Mouse (Mus musculus) liver, embryonic 15.5 days (tissue): ENCODE data around the gene Fgfr2. TPM values are rescaled to one million over a fixed set of nuclear protein-coding genes. Genes with fewer than 3 reads are reported as not detected.

Experiments
- ATAC-seq: fragments of 200-750 bp; cut with Nextera tagmentation; 2 replicates; pipeline ENCODE4 v1.8.0; 2017; ENCODE audit warnings: moderate number of reproducible peaks, mild to moderate bottlenecking, moderate library complexity; ENCODE audit not compliant: insufficient read depth
- H3K27ac ChIP-seq: fragments of 300-500 bp; sonication (generic); replicated peaks from 2 replicates; pipeline ENCODE4 v1.5.1; 2015; ENCODE audit warnings: mild to moderate bottlenecking, inconsistent platforms
- H3K27me3 ChIP-seq: fragments of 300-500 bp; sonication (generic); 2 replicates; pipeline ENCODE4 v1.6.1; 2015; ENCODE audit warnings: mild to moderate bottlenecking, inconsistent platforms
- H3K36me3 ChIP-seq: fragments of 300-500 bp; sonication (generic); replicated peaks from 2 replicates; pipeline ENCODE4 v1.6.1; 2015; ENCODE audit warnings: moderate library complexity, mild to moderate bottlenecking, inconsistent platforms
- H3K4me1 ChIP-seq: fragments of 300-500 bp; sonication (generic); replicated peaks from 2 replicates; pipeline ENCODE4 v1.6.1; 2015; ENCODE audit warnings: inconsistent platforms
- H3K4me2 ChIP-seq: fragments of 300-500 bp; sonication (generic); 2 replicates; pipeline ENCODE4 v1.6.1; 2015; ENCODE audit warnings: moderate library complexity, mild to moderate bottlenecking, inconsistent platforms
- H3K4me3 ChIP-seq: fragments of 300-500 bp; sonication (generic); replicated peaks from 2 replicates; pipeline ENCODE4 v1.5.1; 2015; ENCODE audit warnings: mild to moderate bottlenecking, inconsistent platforms
- H3K9ac ChIP-seq: fragments of 300-500 bp; sonication (generic); 2 replicates; pipeline ENCODE4 v1.6.1; 2015; ENCODE audit warnings: moderate library complexity, mild to moderate bottlenecking, inconsistent platforms
- H3K9me3 ChIP-seq: fragments of 300-500 bp; sonication (generic); replicated peaks from 2 replicates; pipeline ENCODE4 v1.6.1; 2016; ENCODE audit warnings: inconsistent platforms
- WGBS: fragments of 180-500 bp; shearing (Covaris S2); methylation state at CpG from one replicate; pipeline ENCODE4 v1.1.7; 2015; ENCODE audit warnings: mixed read lengths; ENCODE audit not compliant: insufficient replicate concordance; 5-methylcytosine and 5-hydroxymethylcytosine counted together
- polyA plus RNA-seq: library from polyadenylated mRNA; unstranded; fragments of >200 nt; fragmentation: Nextera tagmentation; extraction: Ambion mirVana; gene quantifications from 2 replicates; pipeline ENCODE4 v1.2.1, GENCODE M21; 2015

The Fgfr2 gene
- polyA plus RNA-seq, 1 experiment from 2014 or later, result 10.5 TPM

DNA sequence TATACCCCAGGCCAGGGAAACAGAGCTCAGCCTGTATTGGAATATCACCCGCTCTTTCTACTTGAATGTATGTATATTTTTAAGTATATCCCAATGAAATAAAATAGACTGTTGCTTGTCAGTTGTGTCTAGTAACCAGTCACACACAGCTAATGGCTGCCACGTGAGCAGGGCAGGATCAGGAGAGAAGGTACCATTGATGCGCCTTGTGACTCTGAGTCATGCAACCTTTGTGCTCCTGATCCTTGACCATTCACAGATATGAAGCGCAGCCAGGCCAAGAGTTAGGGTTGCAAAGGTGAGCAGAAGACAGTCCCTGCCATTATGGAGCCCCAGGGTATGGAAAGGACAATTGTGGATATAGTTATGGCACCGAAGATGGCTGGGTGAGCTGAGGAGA is 2291.6 kb downstream of the Fgfr2 start:
- Histone ChIP-seq H3K4me1 (peaks cover 6% of the 10 kb centered on the region), H3K4me2 (no peak overlapping the region), H3K36me3 (no peaks in the 10 kb centered on the region), H3K9me3 (no peaks in the 10 kb centered on the region), H3K27ac (no peak overlapping the region), H3K9ac (no peak overlapping the region), H3K4me3 (no peak overlapping the region), H3K27me3 (peaks cover 3% of the 10 kb centered on the region; the same call in 1 of the 2 replicates)
- 63% methylated on average over 5 of the region's 5 CpGs for WGBS
- no peak for ATAC-seq

DNA sequence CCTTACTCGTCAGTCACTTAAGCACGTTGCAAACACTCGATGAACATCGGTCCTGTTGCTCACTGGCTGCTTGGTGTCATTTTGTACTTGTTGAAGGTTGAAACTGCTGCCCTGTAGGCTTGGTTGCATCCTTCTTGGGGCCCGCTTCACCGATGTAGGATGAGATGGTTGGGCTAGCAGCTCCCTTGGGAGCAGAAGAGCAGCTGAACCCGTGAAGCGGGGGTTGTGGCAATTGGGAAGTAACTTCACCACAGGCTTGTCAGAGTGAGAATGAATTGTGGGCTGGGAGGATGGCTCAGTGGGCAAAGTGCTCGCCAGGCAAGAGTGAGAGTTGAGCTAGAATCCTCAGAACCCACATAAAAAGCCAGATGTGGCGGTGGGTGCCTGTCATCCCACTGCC is 2294.7 kb downstream of the Fgfr2 start:
- 52% methylated on average over 10 of the region's 10 CpGs for WGBS
- H3K4me1 ChIP-seq, result no peaks in the 10 kb centered on the region; the same call in 1 of the 2 replicates
- no peak overlapping the region for H3K4me2 ChIP-seq
- H3K4me3 ChIP-seq, result no peak overlapping the region
- no peaks in the 10 kb centered on the region for H3K9me3 ChIP-seq
- ATAC-seq, result no peak
- H3K9ac ChIP-seq, result no peak overlapping the region
- H3K27ac ChIP-seq, result no peak overlapping the region
- no peaks in the 10 kb centered on the region for H3K27me3 ChIP-seq
- H3K36me3 ChIP-seq, result no peaks in the 10 kb centered on the region

DNA sequence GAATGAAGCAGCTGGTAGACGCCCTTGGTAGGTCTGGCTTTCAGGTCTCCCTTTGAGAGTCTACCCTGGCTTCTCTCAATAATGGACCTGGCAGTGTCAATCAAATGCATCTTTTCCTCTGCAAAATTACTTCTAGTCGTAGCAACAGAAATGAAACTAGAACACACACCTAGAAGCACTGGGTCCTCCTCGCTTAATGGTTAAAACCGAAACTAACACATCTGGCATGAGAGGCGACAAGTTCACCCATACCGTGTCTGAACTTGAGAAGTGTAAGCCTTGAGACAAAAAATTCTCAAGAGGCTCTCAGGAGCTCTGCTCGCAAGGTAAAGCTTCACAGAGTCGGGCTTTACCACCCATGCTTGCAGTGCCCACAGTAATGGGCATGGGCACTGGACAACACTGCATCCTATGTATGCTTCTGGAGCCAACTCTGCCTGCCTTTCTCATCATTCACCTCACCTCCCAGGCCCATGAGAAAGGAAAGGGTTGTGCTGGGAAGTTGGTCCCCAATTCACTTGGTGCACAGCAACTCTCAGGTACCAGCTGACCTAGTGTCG is 2295.2 kb downstream of the Fgfr2 start:
- Histone ChIP-seq H3K36me3 (no peaks in the 10 kb centered on the region), H3K9me3 (no peaks in the 10 kb centered on the region), H3K4me1 (no peaks in the 10 kb centered on the region; the same call in 1 of the 2 replicates), H3K27me3 (no peaks in the 10 kb centered on the region), H3K9ac (no peak overlapping the region), H3K4me3 (no peak overlapping the region), H3K27ac (no peak overlapping the region), H3K4me2 (no peak overlapping the region)
- 61% methylated on average over 9 of the region's 9 CpGs for WGBS
- no peak for ATAC-seq

DNA sequence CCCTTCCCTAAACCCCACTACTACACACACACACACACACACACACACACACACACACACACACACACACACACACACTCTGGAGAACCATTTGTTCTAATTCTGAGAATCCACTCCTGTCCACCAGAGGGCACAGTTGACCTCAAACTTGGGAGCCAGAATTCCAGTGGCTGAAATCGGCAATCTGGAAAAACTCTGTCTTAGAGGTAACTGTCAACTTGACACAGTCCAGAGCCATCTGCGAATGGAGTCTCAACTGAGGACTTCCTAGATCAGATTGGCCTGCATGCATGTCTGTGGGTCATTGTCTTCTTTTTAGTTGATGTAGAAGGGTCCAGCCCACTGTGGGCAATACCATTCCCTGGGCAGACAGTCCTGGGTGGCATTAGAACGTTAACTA is 2295.7 kb downstream of the Fgfr2 start:
- H3K4me1 ChIP-seq, result no peaks in the 10 kb centered on the region; the same call in 1 of the 2 replicates
- H3K9me3 ChIP-seq, result no peaks in the 10 kb centered on the region
- no peaks in the 10 kb centered on the region for H3K27me3 ChIP-seq
- no peak overlapping the region for H3K4me2 ChIP-seq
- H3K4me3 ChIP-seq, result no peak overlapping the region
- H3K27ac ChIP-seq, result no peak overlapping the region
- no peaks in the 10 kb centered on the region for H3K36me3 ChIP-seq
- no peak overlapping the region for H3K9ac ChIP-seq
- ATAC-seq, result no peak
- WGBS, result 42% methylated on average over 3 of the region's 3 CpGs

DNA sequence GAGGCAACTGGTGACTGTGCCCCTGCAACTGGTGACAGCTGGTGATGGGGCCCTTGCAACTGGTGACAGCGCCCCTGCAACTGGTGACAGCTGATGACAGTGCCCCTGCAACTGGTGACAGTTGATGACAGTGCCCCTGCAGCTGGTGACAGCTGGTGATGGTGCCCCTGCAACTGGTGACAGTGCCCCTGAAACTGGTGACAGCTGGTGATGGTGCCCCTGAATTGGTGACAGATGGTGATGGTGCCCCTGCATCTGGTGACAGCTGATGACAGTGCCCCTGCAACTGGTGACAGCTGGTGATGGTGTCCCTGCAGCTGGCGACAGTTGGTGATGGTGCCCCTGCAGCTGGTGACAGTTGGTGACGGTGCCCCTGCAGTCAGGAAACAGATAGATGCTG is 2296.8 kb downstream of the Fgfr2 start:
- no peak overlapping the region for H3K4me3 ChIP-seq
- no peaks in the 10 kb centered on the region for H3K27me3 ChIP-seq
- no peak for ATAC-seq
- no peak overlapping the region for H3K27ac ChIP-seq
- H3K36me3 ChIP-seq, result no peaks in the 10 kb centered on the region
- no peak overlapping the region for H3K4me2 ChIP-seq
- no peaks in the 10 kb centered on the region; the same call in 1 of the 2 replicates for H3K4me1 ChIP-seq
- no peaks in the 10 kb centered on the region for H3K9me3 ChIP-seq
- 49% methylated on average over 3 of the region's 3 CpGs for WGBS
- H3K9ac ChIP-seq, result no peak overlapping the region

DNA sequence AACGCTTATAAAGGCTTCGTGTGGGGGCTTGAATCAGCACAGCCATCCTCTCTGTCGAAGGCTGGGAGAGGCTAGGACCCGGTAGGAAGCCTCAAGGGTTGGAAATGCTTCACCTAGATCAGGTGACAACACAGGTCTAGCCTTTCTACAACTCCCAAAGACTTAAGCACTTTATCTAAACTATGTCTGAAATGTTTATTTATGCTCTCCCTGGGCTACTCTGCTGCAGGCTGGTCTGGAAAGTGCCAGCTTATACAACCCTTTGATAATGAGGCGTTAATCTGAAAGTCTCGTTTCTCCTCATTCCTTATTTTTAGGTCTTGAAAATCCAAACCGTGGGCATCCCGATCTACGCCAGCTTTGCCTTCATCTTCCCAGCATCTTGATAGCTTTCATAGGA is 2299.2 kb downstream of the Fgfr2 start:
- no peak overlapping the region for H3K4me3 ChIP-seq
- no peak overlapping the region for H3K4me2 ChIP-seq
- no peaks in the 10 kb centered on the region for H3K36me3 ChIP-seq
- no peaks in the 10 kb centered on the region for H3K27me3 ChIP-seq
- H3K9ac ChIP-seq, result no peak overlapping the region
- H3K9me3 ChIP-seq, result no peaks in the 10 kb centered on the region
- 51% methylated on average over 9 of the region's 9 CpGs for WGBS
- H3K4me1 ChIP-seq, result no peaks in the 10 kb centered on the region; the same call in 1 of the 2 replicates
- no peak for ATAC-seq
- no peak overlapping the region for H3K27ac ChIP-seq

DNA sequence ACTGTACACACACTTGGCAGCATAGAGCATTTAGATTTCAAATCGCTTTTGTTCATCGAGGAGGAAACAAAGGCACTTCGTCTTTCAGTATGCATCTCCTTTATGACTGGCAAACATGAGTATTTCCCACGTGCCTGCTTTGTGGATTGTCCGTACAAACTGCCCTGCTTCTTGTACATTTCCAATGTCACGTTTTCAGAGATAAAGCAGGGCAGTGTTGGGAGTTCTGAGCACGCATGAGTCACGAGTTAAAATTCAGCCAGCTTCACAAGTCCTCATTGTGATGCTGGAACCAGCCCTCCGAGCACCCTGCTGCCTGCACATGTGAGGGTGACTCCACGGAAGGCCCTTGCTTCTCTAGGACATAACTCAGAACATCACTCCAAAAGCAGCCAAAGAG is 2303.5 kb downstream of the Fgfr2 start:
- Histone ChIP-seq H3K4me1 (no peaks in the 10 kb centered on the region), H3K4me2 (no peak overlapping the region), H3K27me3 (no peaks in the 10 kb centered on the region), H3K27ac (no peak overlapping the region), H3K9me3 (no peaks in the 10 kb centered on the region), H3K36me3 (no peaks in the 10 kb centered on the region), H3K4me3 (no peak overlapping the region), H3K9ac (no peak overlapping the region)
- 58% methylated on average over 10 of the region's 10 CpGs for WGBS
- ATAC-seq, result no peak

DNA sequence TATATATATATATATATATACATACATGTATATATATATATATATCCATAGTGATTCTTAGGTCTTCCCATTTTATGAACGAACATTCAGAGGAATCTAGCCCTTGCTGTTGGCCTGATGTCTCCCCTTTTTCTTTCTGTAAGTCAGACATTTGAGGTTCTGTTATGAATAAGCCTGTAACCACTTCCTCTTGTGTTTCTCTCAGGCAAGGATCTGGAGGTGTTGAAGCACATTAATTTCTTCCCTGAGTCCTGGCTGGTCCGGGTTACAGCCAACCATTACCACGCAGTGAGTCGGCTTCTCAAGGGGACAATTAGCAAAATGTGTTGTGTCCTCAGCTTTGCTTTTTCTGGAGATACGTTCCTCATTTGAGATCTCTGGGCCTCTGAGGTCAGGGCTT is 2304.3 kb downstream of the Fgfr2 start:
- no peak overlapping the region for H3K4me2 ChIP-seq
- ATAC-seq, result no peak
- 13% methylated on average over 5 of the region's 5 CpGs for WGBS
- no peaks in the 10 kb centered on the region for H3K36me3 ChIP-seq
- no peak overlapping the region for H3K27ac ChIP-seq
- H3K9ac ChIP-seq, result no peak overlapping the region
- H3K27me3 ChIP-seq, result no peaks in the 10 kb centered on the region
- H3K9me3 ChIP-seq, result no peaks in the 10 kb centered on the region
- H3K4me3 ChIP-seq, result no peak overlapping the region
- H3K4me1 ChIP-seq, result no peaks in the 10 kb centered on the region

DNA sequence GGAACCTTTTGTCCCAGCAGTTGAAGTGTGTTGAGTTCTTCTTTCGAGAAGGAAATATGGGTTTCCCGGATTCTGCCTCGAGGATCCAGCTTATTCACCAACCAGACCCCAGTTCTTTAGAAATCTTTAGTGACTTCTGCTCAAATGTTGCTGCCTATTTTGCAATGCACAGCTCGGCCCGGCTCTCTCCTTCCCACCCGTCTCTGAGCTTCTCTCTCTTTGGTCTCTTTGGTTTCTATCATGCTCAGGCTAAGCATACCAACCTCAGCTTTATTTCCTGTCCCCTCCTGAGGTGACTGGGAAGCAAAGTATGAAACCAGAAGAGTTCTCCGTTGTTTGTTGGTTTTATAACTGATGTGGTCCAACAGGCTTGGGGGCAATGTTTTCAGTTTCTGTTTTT is 2306.9 kb downstream of the Fgfr2 start:
- Histone ChIP-seq H3K27ac (no peak overlapping the region), H3K36me3 (no peaks in the 10 kb centered on the region), H3K27me3 (no peaks in the 10 kb centered on the region), H3K9me3 (no peaks in the 10 kb centered on the region), H3K4me1 (no peaks in the 10 kb centered on the region), H3K9ac (no peak overlapping the region), H3K4me3 (no peak overlapping the region), H3K4me2 (no peak overlapping the region)
- 41% methylated on average over 7 of the region's 7 CpGs for WGBS
- ATAC-seq, result no peak

DNA sequence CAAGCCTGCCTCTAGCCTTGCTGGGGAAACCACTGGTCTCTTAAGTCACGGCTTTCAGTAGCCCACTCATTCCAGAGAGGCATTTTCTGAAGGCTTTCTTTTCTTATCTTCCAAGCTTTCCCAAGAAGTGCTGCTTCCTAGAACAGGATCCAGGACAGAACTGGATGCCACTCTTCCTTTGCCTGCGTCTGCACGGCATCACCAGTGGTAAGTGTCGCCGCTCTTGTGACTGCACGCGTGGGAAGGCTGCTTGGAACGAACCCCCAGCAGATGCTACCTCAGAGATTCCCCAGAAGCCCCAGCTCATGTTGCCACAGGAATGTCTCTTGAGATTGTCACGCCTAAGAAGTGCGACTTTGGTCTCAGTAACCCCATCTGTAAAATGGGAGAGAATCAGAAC is 2307.5 kb downstream of the Fgfr2 start:
- 80% methylated on average over 10 of the region's 10 CpGs for WGBS
- H3K4me2 ChIP-seq, result no peak overlapping the region
- H3K27ac ChIP-seq, result no peak overlapping the region
- no peaks in the 10 kb centered on the region for H3K36me3 ChIP-seq
- no peak overlapping the region for H3K4me3 ChIP-seq
- ATAC-seq, result no peak
- no peaks in the 10 kb centered on the region for H3K4me1 ChIP-seq
- no peak overlapping the region for H3K9ac ChIP-seq
- H3K27me3 ChIP-seq, result no peaks in the 10 kb centered on the region
- no peaks in the 10 kb centered on the region for H3K9me3 ChIP-seq

DNA sequence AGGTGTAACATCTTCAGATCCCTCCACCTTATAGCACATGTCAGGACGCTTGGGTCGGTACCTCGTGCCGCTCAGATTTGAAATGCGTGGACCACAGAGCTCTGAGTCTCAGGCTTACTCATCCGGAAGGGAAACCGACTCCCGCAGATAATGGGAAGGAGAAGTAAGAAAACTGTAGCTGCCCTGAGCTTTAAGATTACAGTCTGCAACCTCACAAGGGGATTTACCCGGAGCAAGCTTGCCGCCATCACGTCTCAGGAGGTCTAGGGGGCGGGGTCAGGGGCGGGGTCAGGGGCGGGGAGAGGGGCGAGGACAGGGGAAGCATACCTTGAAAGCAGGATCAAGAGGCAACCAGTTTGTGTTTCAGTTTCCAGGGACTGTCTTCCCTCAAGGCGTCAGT is 2310.7 kb downstream of the Fgfr2 start:
- Histone ChIP-seq H3K4me3 (no peak overlapping the region), H3K4me2 (no peak overlapping the region; the same call in 1 of the 2 replicates), H3K36me3 (no peaks in the 10 kb centered on the region), H3K9me3 (no peaks in the 10 kb centered on the region), H3K4me1 (no peaks in the 10 kb centered on the region), H3K9ac (no peak overlapping the region), H3K27ac (no peak overlapping the region), H3K27me3 (no peaks in the 10 kb centered on the region)
- WGBS, result 27% methylated on average over 16 of the region's 16 CpGs
- ATAC-seq, result no peak

DNA sequence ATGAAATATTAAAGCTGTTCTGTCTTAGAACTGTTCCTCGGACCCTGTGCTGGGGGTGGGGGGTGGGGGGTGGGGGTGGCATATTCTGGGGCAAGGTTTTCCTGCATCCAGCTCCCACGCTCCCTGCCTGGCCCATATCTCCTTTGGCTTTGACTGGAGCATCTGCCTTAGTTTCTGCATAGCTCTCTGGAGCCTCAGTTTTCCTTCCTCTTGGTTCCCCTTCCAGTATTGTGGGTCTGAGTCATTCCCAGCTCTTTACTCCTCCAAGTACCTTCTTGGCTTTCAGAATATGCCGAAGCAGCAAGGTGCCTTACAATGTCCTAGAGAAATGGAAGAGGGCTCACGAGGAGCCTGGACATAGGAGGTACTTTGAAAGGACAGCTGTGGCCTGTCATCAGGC is 2312.9 kb downstream of the Fgfr2 start:
- 59% methylated on average over 4 of the region's 4 CpGs for WGBS
- no peaks in the 10 kb centered on the region for H3K36me3 ChIP-seq
- H3K4me1 ChIP-seq, result no peaks in the 10 kb centered on the region
- no peaks in the 10 kb centered on the region for H3K27me3 ChIP-seq
- no peak overlapping the region for H3K9ac ChIP-seq
- no peak overlapping the region for H3K4me3 ChIP-seq
- no peak overlapping the region for H3K4me2 ChIP-seq
- H3K9me3 ChIP-seq, result no peaks in the 10 kb centered on the region
- no peak overlapping the region for H3K27ac ChIP-seq
- no peak for ATAC-seq
